Mouse (Mus musculus) neural tube, embryonic 12.5 days (tissue): ENCODE measurements around the gene Spag17. TPM values are rescaled to one million over a fixed set of nuclear protein-coding genes. Genes with fewer than 3 reads are reported as not detected.

ENCODE experiments used
- ATAC-seq: fragments of 200-750 bp; cut with Nextera tagmentation; 2 replicates; pipeline ENCODE4 v1.8.0; 2017; ENCODE audit warnings: low read depth, mild to moderate bottlenecking, moderate TSS enrichment, moderate library complexity; ENCODE audit not compliant: low FRiP score
- H3K27ac ChIP-seq: fragments of 300-500 bp; sonication (generic); 2 replicates; pipeline ENCODE4 v1.5.1; 2016
- H3K27me3 ChIP-seq: fragments of 300-500 bp; sonication (generic); replicated peaks from 2 replicates; pipeline ENCODE4 v1.6.1; 2016; ENCODE audit warnings: mild to moderate bottlenecking
- H3K36me3 ChIP-seq: fragments of 300-500 bp; sonication (generic); 2 replicates; pipeline ENCODE4 v1.6.1; 2016; ENCODE audit warnings: mild to moderate bottlenecking
- H3K4me1 ChIP-seq: fragments of 300-500 bp; sonication (generic); 2 replicates; pipeline ENCODE4 v1.6.1; 2016
- H3K4me2 ChIP-seq: fragments of 300-500 bp; sonication (generic); replicated peaks from 2 replicates; pipeline ENCODE4 v1.6.1; 2016; ENCODE audit warnings: mild to moderate bottlenecking
- H3K4me3 ChIP-seq: fragments of 300-500 bp; sonication (generic); 2 replicates; pipeline ENCODE4 v1.5.1; 2016
- H3K9ac ChIP-seq: fragments of 300-500 bp; sonication (generic); 2 replicates; pipeline ENCODE4 v1.6.1; 2016; ENCODE audit warnings: mild to moderate bottlenecking
- H3K9me3 ChIP-seq: fragments of 300-500 bp; sonication (generic); 2 replicates; pipeline ENCODE4 v1.6.1; 2016; ENCODE audit warnings: mild to moderate bottlenecking
- WGBS: fragments of 180-500 bp; shearing (Covaris S2); methylation state at CpG from one replicate; pipeline ENCODE4 v1.1.7; 2016; 5-methylcytosine and 5-hydroxymethylcytosine counted together
- polyA plus RNA-seq: library from polyadenylated mRNA; unstranded; fragments of >200 nt; fragmentation: Nextera tagmentation; extraction: Ambion mirVana; gene quantifications from 2 replicates; pipeline ENCODE4 v1.2.1, GENCODE M21; 2016

The Spag17 gene
- polyA plus RNA-seq, 1 experiment from 2014 or later = 0.22 TPM

DNA sequence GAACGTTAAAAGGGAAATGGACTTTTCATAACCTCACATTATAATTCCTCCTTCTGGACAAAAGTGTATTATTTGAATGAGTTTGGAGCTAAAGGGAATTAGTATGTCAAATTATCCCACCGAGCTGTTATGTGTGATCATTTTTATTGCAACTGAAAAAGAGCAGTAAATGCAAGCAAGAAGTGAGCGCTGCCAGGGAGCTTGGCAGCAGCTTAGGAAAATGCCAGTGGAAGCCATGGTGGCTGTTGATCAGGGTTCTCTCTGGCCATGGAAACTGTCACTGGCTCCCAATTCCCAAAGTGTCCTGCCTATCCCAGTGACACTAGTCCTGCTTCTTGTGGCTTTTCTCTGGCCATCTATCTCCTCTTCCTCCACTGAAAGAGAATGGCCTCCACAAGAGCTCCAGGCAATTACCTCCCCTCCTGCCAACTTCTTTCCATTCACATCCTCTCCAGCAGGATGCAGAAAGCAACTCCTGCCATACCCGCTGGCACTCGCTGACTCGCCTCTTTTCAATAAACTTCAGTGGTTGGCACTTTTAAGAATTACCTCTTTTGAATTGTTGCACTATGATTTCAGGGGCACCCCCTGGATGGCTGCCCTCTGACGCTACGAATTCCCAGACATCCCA, 28.7 kb downstream of the Spag17 start:
- 87% methylated on average over 8 of the region's 8 CpGs for WGBS

DNA sequence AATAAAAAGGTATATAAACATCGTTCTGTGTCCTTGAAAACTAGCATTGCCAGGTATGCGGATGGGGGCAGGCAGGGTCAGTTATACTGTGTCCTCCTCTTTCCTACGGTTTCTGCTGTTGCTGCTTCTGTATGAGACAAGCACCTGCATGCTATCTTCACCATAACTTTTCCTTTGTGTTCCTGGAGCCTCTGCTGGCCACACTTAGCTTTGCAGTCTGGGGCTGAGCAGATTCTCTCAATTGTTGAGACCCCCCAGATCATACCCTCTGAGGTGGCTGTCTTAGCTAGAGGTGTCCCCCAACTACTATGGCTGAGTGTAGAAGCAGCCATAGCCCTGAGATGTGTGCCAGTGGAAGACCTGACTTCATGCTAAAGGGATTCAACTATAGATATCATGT, 37.7 kb downstream of the Spag17 start:
- Histone ChIP-seq H3K27ac (no peak overlapping the region), H3K4me2 (no peak overlapping the region), H3K9me3 (no peaks in the 10 kb centered on the region), H3K4me3 (no peak overlapping the region), H3K27me3 (no peaks in the 10 kb centered on the region), H3K36me3 (no peaks in the 10 kb centered on the region), H3K4me1 (no peaks in the 10 kb centered on the region), H3K9ac (no peak overlapping the region)
- no peak for ATAC-seq
- WGBS = 92% methylated on average over 3 of the region's 3 CpGs

More for the DNA sequence above, 28.7 kb downstream of the Spag17 start:
- Histone ChIP-seq H3K4me3 (no peak overlapping the region), H3K9ac (no peak overlapping the region), H3K4me2 (no peak overlapping the region), H3K27ac (no peak overlapping the region), H3K9me3 (no peaks in the 10 kb centered on the region), H3K4me1 (no peaks in the 10 kb centered on the region), H3K36me3 (no peaks in the 10 kb centered on the region), H3K27me3 (no peaks in the 10 kb centered on the region)
- ATAC-seq = no peak

DNA sequence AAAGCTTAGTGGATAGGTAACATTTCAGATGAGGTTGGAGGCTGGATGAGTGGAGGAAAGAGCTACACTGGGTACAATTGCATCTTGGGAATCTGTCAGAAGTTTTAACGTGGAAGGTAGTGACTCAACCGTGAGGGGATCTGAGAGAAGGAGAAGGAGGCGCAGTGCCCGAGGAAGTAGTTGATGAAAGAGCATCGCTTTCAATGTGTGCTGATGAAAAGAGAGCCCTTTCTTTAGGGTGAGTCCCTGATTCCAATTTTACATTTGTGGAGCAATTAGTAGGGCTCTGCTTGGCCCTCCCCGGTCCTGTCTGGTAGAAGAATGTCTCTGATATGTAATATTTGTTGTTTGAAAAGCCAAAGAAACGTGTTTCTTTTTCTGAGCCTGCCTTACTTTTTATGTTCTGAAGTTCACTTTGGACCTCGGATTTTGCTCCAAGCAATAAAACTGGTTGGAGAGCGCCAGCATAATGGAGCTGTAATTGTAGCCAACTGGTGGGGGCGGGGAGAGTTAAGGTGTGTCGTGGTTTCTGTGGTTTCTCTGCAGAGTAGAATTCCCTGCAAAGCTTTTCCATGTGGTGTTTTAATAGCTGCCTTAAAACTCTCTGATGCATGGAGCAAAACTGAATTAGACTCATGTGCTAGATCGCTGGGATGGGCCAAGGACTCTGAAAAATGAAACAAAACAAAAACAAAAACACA, 45.9 kb downstream of the Spag17 start:
- Histone ChIP-seq H3K4me1 (no peaks in the 10 kb centered on the region), H3K27me3 (no peaks in the 10 kb centered on the region), H3K4me2 (no peak overlapping the region), H3K4me3 (no peak overlapping the region), H3K36me3 (no peaks in the 10 kb centered on the region), H3K27ac (no peak overlapping the region), H3K9me3 (no peaks in the 10 kb centered on the region), H3K9ac (no peak overlapping the region)
- ATAC-seq = no peak
- WGBS = 61% methylated on average over 12 of the region's 12 CpGs

DNA sequence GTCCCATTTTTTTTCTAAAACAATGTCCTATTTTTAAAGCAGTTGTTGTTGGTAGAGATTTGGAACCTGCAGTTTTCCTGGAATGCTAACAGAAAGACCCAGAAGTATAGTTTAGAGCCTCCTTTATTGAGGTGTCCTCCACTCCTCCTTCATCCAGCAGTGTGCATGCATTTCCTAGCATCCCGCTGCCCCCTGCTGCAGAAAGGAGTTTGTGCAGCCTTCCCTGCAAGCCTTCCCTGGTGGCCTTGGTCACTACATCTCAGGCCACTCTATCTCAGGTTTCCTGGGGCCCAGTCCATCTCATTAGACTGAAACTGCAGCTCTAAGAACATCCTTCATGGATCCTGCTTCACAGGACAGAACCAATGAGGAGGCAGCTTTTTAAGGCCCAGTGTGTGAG, 51.0 kb downstream of the Spag17 start:
- Histone ChIP-seq H3K9ac (no peak overlapping the region), H3K4me2 (no peak overlapping the region), H3K4me3 (no peak overlapping the region), H3K9me3 (no peaks in the 10 kb centered on the region), H3K36me3 (no peaks in the 10 kb centered on the region), H3K4me1 (no peaks in the 10 kb centered on the region), H3K27me3 (no peaks in the 10 kb centered on the region), H3K27ac (no peak overlapping the region)
- WGBS = 65% methylated on average over 1 of the region's 1 CpGs
- no peak for ATAC-seq

DNA sequence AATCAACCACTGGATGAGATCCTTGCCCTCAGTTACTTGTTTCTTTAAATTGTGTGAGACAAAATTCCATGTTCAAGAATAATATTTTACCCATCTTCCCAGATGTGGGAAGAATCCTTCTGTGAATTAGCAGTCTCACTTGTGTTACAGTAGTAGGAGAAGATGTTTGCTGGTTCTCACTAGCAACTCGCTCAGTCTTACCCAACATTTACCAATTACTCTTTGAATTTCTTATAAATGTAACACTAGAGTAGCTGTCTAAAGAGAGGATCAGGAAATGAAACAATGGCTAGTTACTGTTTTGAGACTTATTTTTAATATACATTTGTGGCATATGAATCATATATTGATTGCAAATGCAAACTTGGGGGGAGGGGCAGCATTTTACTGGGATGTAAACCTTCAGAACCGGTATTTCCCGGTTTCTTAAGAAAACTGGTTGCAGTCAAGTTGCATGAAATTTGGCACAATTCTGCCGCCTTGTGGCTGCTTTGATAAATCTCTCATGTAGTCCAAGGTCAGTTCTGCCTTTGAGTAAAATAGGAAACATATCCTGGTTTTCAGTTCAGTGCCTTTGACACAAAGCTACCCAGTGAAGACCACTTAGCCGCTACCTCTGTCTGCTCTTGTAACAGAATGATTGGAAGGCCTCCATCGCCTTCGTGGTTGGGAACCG, 53.5 kb downstream of the Spag17 start:
- Histone ChIP-seq H3K4me1 (no peaks in the 10 kb centered on the region), H3K4me2 (no peak overlapping the region), H3K27ac (no peak overlapping the region), H3K36me3 (no peaks in the 10 kb centered on the region), H3K9me3 (no peaks in the 10 kb centered on the region), H3K4me3 (no peak overlapping the region), H3K9ac (no peak overlapping the region), H3K27me3 (no peaks in the 10 kb centered on the region)
- no peak for ATAC-seq
- WGBS = 41% methylated on average over 8 of the region's 8 CpGs

DNA sequence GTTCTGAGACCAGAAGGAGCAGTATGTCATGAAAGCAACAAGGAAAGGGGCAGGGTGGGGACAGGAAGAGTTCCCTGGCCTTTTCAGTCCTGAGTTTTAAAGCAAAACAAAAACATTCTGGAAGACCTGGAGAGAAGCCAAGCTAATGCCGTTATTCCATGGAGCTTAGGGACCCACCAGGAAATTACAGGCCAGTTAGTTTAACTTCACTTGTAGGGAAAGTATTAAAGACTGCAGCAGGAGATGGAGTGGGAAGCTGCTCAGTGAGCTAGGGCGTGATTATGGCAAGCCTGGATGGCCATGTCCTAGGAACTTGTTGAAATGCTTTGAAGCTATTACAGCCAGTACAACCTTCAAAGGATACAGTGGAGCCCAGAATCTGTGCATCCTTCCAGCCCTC, 60.0 kb downstream of the Spag17 start:
- Histone ChIP-seq H3K9me3 (no peaks in the 10 kb centered on the region), H3K4me3 (no peak overlapping the region), H3K27ac (no peak overlapping the region), H3K27me3 (no peaks in the 10 kb centered on the region), H3K4me2 (no peak overlapping the region), H3K9ac (no peak overlapping the region), H3K4me1 (no peaks in the 10 kb centered on the region), H3K36me3 (no peaks in the 10 kb centered on the region)
- ATAC-seq = no peak
- WGBS = 80% methylated on average over 2 of the region's 2 CpGs

DNA sequence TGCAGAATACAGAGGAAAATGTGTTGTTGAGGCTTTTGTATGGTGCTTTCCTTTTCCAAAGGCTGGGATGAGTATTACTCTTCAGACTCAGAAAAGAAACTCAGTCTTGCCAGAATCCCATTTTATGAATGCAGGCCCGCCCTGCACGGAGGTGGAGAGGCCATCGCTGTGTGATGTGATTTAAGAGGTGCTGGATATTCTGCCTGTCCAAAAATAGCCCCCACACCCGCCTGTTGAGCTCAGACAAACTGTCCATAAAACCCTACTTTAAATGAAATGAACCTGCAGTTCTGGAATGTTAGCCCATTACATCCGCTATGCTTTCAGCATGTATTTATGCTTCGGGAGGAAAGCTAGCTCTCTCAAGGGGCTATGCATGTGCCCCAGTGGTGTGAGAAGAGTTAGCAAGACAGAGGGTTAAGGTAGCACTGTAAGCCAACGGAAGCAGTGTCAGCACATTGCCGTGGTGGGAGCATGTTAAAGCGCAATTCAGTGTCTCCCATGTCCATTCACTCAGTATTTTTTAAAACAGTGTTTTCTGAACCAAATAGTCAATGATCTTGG, 68.9 kb downstream of the Spag17 start:
- no peaks in the 10 kb centered on the region for H3K27me3 ChIP-seq
- no peak for ATAC-seq
- no peak overlapping the region for H3K4me3 ChIP-seq
- no peaks in the 10 kb centered on the region for H3K9me3 ChIP-seq
- no peak overlapping the region for H3K27ac ChIP-seq
- H3K4me2 ChIP-seq = no peak overlapping the region
- 81% methylated on average over 9 of the region's 9 CpGs for WGBS
- H3K9ac ChIP-seq = no peak overlapping the region
- no peaks in the 10 kb centered on the region for H3K4me1 ChIP-seq
- no peaks in the 10 kb centered on the region for H3K36me3 ChIP-seq

DNA sequence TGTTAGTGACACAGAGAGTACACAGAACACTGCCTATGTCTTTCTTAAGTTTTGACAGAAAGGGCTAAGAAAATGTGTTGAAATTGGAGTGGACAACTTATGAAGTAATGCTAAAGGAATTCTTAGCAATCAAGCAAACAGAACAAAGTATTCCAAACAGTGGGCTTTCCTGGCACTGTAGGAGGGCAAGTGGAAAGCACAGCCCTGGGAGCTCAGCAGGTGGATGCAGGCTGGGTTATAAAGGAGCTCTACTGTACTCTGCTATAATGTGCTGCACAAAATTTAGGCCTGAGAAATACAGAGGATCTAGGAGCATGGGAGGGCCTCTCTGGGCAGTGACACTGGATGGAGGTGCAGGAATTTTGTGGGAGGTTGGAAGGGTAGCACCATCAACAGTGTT, 71.3 kb downstream of the Spag17 start:
- no peak overlapping the region for H3K4me3 ChIP-seq
- H3K4me1 ChIP-seq = no peaks in the 10 kb centered on the region
- ATAC-seq = no peak
- no peaks in the 10 kb centered on the region for H3K9me3 ChIP-seq
- no peak overlapping the region for H3K4me2 ChIP-seq
- no peak overlapping the region for H3K27ac ChIP-seq
- H3K9ac ChIP-seq = no peak overlapping the region
- H3K27me3 ChIP-seq = no peaks in the 10 kb centered on the region
- H3K36me3 ChIP-seq = no peaks in the 10 kb centered on the region

DNA sequence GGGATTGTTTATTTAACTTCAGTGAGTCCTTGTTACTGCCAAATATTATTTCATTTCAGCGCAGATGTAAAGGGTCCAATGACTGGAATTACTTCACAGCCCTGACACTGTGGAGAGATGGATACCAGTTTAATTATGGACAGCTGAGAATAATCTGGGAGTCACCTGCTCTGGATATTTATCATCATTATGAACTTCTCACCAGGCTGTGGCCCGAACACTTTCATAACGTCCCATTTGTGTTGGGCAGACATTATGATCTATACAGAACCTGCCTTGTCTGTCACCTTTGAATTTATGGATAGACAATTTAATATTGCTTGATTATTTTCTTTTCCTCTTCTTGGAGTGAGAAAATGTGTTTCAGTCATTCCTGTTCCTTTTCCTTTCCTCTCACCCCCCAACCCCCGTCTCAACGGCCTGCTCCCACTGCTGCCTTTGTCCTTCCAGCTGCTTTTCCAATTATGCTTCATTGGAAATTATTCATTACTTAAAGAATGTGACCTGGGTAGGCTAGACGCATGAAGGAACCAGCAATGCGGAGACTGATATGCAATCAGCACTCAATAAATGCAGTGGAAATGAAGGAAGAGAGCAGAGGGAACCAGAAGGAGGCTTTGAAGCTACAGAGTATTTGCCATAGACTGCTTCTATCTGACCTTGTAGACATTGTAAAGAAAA, 74.7 kb downstream of the Spag17 start:
- no peak for ATAC-seq

DNA sequence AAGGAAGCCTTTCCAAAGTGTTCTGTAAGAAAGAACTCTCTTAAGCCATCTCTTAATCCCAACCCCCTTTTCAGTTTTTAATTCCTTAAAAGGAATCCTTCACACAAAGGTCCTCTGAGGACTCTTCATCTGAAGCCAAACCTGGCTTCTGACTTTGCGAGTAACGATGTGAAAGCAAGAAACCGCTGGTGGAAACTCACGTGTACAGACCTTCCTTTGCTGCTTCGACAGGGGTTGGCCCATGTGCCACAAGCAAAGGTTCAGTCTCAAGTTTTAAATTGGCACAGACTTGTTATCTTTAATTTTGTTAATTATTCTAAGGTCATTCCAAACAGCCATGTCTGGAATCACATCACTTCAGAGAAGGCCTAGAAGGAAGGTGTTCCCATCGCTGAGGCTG, 79.1 kb downstream of the Spag17 start:
- no peaks in the 10 kb centered on the region for H3K36me3 ChIP-seq
- 91% methylated on average over 6 of the region's 6 CpGs for WGBS
- H3K9ac ChIP-seq = no peak overlapping the region
- no peaks in the 10 kb centered on the region for H3K9me3 ChIP-seq
- H3K27ac ChIP-seq = no peak overlapping the region
- ATAC-seq = no peak
- H3K4me1 ChIP-seq = no peaks in the 10 kb centered on the region
- H3K4me2 ChIP-seq = no peak overlapping the region
- H3K27me3 ChIP-seq = no peaks in the 10 kb centered on the region
- H3K4me3 ChIP-seq = no peak overlapping the region

More for the DNA sequence above, 74.7 kb downstream of the Spag17 start:
- Histone ChIP-seq H3K9me3 (no peaks in the 10 kb centered on the region), H3K27ac (no peak overlapping the region), H3K4me2 (no peak overlapping the region), H3K4me3 (no peak overlapping the region), H3K36me3 (no peaks in the 10 kb centered on the region), H3K9ac (no peak overlapping the region), H3K4me1 (no peaks in the 10 kb centered on the region), H3K27me3 (no peaks in the 10 kb centered on the region)
- 63% methylated on average over 7 of the region's 7 CpGs for WGBS

DNA sequence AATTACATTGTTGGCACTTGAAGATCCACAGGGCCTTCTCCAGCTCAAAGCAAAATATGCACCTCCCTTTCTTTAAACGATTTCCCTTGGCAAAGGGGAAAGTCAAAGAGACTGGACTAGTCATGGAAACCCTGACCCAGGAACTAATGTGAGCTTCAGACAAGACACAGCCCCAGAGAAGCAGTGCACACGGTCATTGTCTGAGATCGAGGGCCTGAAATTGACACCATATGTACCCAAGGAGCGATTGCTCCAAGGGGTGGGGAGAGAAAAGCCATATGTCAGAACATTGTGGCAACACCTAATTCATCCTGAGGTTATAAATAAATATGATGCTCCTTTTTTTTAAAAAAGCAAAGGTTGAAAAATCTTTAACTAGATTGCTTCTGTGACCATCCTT, 80.7 kb downstream of the Spag17 start:
- Histone ChIP-seq H3K9ac (no peak overlapping the region), H3K27me3 (no peaks in the 10 kb centered on the region), H3K36me3 (no peaks in the 10 kb centered on the region), H3K9me3 (no peaks in the 10 kb centered on the region), H3K4me3 (no peak overlapping the region), H3K27ac (no peak overlapping the region), H3K4me1 (no peaks in the 10 kb centered on the region), H3K4me2 (no peak overlapping the region)
- WGBS = 47% methylated on average over 4 of the region's 4 CpGs
- ATAC-seq = no peak

DNA sequence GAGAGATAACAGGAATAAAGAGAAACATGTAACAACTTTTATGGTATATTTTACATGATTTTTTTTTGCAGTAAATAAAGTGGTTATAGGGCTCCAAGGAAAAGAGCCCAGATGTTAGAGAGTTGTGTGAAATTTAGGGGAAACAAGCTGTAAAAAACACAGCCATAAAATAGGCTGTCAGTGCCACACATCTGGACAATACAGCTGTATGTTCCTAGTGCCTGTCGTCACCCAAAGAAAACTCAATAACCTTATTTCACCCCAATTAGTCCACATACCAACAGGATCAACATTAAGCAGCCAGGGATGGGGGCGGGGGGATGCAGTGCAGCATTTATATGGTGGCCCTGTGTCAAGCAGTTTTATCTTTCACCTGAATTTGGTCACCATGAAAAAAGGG, 81.1 kb downstream of the Spag17 start:
- Histone ChIP-seq H3K36me3 (no peaks in the 10 kb centered on the region), H3K4me2 (no peak overlapping the region), H3K9ac (no peak overlapping the region), H3K27me3 (no peaks in the 10 kb centered on the region), H3K27ac (no peak overlapping the region), H3K9me3 (no peaks in the 10 kb centered on the region), H3K4me3 (no peak overlapping the region), H3K4me1 (no peaks in the 10 kb centered on the region)
- 52% methylated on average over 2 of the region's 2 CpGs for WGBS
- no peak for ATAC-seq
